Mouse (Mus musculus) adrenal gland, adult 10 weeks (tissue): ENCODE data around the gene Sdhd. TPM values are rescaled to one million over a fixed set of nuclear protein-coding genes. Genes with fewer than 3 reads are reported as not detected.

ENCODE experiments used
- polyA plus RNA-seq: library from polyadenylated mRNA; stranded (reverse); fragments of 350-450 nt; fragmentation: Illumina TruSeq; extraction: RNeasy Lipid Tissue Mini Kit (QIAGEN cat#74804); gene quantifications from one replicate; pipeline ENCODE4 v1.2.3, GENCODE M21; 2014; ENCODE audit warnings: low read depth, low replicate concordance

Gene Sdhd
- 192 TPM for polyA plus RNA-seq

GRCm38 (mm10) chr9:50603189-50603997 lies at the start of gene Sdhd, which contains the start of gene Timm8b:
Gene Sdhd, minus strand, starts transcription at chr9:50603812.
Gene Timm8b, plus strand, starts transcription at chr9:50603910.

GRCm38 (mm10) chr9:50616766-50617603 lies 13.4 kb upstream of the Sdhd start, which contains the start of the genes Pih1d2 and Nkapd1:
Gene Pih1d2, plus strand, starts transcription at chr9:50617321.
Gene Nkapd1, minus strand, starts transcription at chr9:50617464.

GRCm38 (mm10) chr9:50561145-50561917 lies 42.3 kb downstream of the Sdhd start, which contains the start of gene Tex12:
Gene Tex12, minus strand, starts transcription at chr9:50561325.

GRCm38 (mm10) chr9:50555094-50555446 lies 48.5 kb downstream of the Sdhd start, which contains the start of gene Bco2:
Gene Bco2, minus strand, starts transcription at chr9:50555181.

GRCm38 (mm10) chr9:50554241-50555093 lies 49.1 kb downstream of the Sdhd start, which contains the start of gene Il18:
Gene Il18, plus strand, starts transcription at chr9:50554827.

Other genes with a start within 250 kb of the Sdhd start
- 0.47 TPM for gene Plet1, start 109.3 kb downstream of the Sdhd start, polyA plus RNA-seq
- 169 TPM for gene Pts, start 75.1 kb downstream of the Sdhd start, polyA plus RNA-seq
- gene Il18, start 49.0 kb downstream of the Sdhd start, polyA plus RNA-seq: 18.4 TPM
- gene Bco2, start 48.6 kb downstream of the Sdhd start, polyA plus RNA-seq: 0.52 TPM
- not detected for gene Tex12, start 42.5 kb downstream of the Sdhd start, polyA plus RNA-seq
- gene Timm8b, start 98 bp upstream of the Sdhd start, polyA plus RNA-seq: 132 TPM
- gene Pih1d2, start 13.5 kb upstream of the Sdhd start, polyA plus RNA-seq: 6.1 TPM
- 107 TPM for gene Nkapd1, start 13.7 kb upstream of the Sdhd start, polyA plus RNA-seq
- 128 TPM for gene Dlat, start 56.0 kb upstream of the Sdhd start, polyA plus RNA-seq
- gene Dixdc1, start 135.7 kb upstream of the Sdhd start, polyA plus RNA-seq: 10.2 TPM
- 18.0 TPM for gene 2310030G06Rik, start 142.7 kb upstream of the Sdhd start, polyA plus RNA-seq
- gene Cryab, start 147.5 kb upstream of the Sdhd start, polyA plus RNA-seq: 7.9 TPM
- gene Hspb2, start 148.5 kb upstream of the Sdhd start, polyA plus RNA-seq: not detected
- 6.4 TPM for gene Fdxacb1, start 164.4 kb upstream of the Sdhd start, polyA plus RNA-seq
- gene Alg9, start 171.2 kb upstream of the Sdhd start, polyA plus RNA-seq: 10.5 TPM
- 140 TPM for gene 1110032A03Rik, start 171.7 kb upstream of the Sdhd start, polyA plus RNA-seq
- 46.8 TPM for gene Ppp2r1b, start 241.5 kb upstream of the Sdhd start, polyA plus RNA-seq